Mouse (Mus musculus) brain, adult 2 months (tissue): ENCODE data around the gene Slco4c1.
A peak's percentile ranks its signal among the peaks of the same experiment; 100 is the strongest.

ENCODE experiments used
- DNase-seq: peaks from one replicate; pipeline ENCODE4 v3.0.0; 2011; ENCODE audit warnings: low read depth, low spot score

Slco4c1 gene

DNA sequence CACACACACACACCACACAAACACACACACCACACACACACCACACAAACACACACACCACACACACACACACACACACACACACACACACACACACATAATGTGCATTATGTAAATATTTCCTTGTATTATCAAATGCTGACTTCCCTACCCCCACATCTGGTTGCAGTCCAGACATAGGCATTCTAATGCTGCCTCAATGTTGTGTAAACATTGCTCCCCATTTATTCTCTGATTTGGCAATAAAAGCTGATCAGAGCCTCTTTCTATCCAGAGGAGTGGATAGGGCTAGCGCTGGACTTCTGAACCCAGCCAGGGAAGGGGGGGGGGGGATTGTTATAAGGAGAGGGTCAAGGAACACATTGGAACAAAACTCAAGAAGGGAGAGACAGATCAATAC lies 101.7 kb downstream of the Slco4c1 start:
- DNase-seq = no peak

GRCm38 (mm10) chr1:96768264-96768663 lies 103.7 kb downstream of the Slco4c1 start:
- peak; percentile 82 for DNase-seq

- peak; percentile 40 for DNase-seq
Measured at GRCm38 (mm10) chr1:96766535-96766934, 105.4 kb downstream of the Slco4c1 start.
